8 mouse cellular contexts compared by ENCODE assay signal in genomic region chr1:128103520-128104088, GRCm38 (mm10). TPM values are rescaled to one million over a fixed set of nuclear protein-coding genes. Genes with fewer than 3 reads are reported as not detected.
A peak's percentile ranks its signal among the peaks of the same experiment; 100 is the strongest.
DNase-seq lines count a peak whose midpoint lies in the region; ATAC-seq and TF ChIP-seq lines count a peak whose summit lies in the region.

No protein-coding gene starts in this region.

- no peak for TF ChIP-seq POLR2A in myocyte (IDR thresholded peaks at IDR 0.05; ENCODE audit: insufficient read length, low read depth)

- peak; percentile 73 for ATAC-seq in embryonic facial prominence, embryonic 11.5 days (replicated peaks; ENCODE audit: insufficient number of reproducible peaks, low FRiP score, low TSS enrichment, low read depth)
- peak; percentile 66 for ATAC-seq in intestine, embryonic 15.5 days
- no peak; the same call in none of the 2 replicates for ATAC-seq in cerebellum, adult (ENCODE audit: insufficient number of reproducible peaks, low FRiP score, low TSS enrichment)

- H3K27me3 ChIP-seq in embryonic facial prominence, embryonic 11.5 days (ENCODE audit: control insufficient read depth, insufficient read depth, low read length): no peaks in the 10 kb centered on the region
- no peaks in the 10 kb centered on the region for H3K27me3 ChIP-seq in intestine, embryonic 15.5 days (replicated peaks)
- no peaks in the 10 kb centered on the region for H3K27me3 ChIP-seq in myocyte (ENCODE audit: control insufficient read depth, insufficient read depth, insufficient read length)

- H3K27ac ChIP-seq in embryonic facial prominence, embryonic 11.5 days (replicated peaks; ENCODE audit: low read depth, low read length): peak overlapping the region; percentile 85
- peak overlapping the region; percentile 95 for H3K27ac ChIP-seq in intestine, embryonic 15.5 days

- H3K4me3 ChIP-seq in embryonic facial prominence, embryonic 11.5 days (ENCODE audit: low read depth, low read length): peak overlapping the region; percentile 89
- H3K4me3 ChIP-seq in intestine, embryonic 15.5 days (replicated peaks): peak overlapping the region; percentile 82
- peak overlapping the region; percentile 46 for H3K4me3 ChIP-seq in myocyte

- peak overlapping the region; percentile 72 for H3ac ChIP-seq in myocyte (ENCODE audit: control insufficient read depth, insufficient read length)

- no peaks in the 10 kb centered on the region for H3K36me3 ChIP-seq in embryonic facial prominence, embryonic 11.5 days (replicated peaks; ENCODE audit: control insufficient read depth, insufficient read depth, low read depth, low read length)
- H3K36me3 ChIP-seq in intestine, embryonic 15.5 days: no peaks in the 10 kb centered on the region
- no peaks in the 10 kb centered on the region for H3K36me3 ChIP-seq in myocyte (ENCODE audit: control insufficient read depth, insufficient read depth)

- H3K9me3 ChIP-seq in embryonic facial prominence, embryonic 11.5 days (replicated peaks; ENCODE audit: control insufficient read depth, low read length): no peaks in the 10 kb centered on the region
- H3K9me3 ChIP-seq in intestine, embryonic 15.5 days: no peaks in the 10 kb centered on the region

- peak overlapping the region; percentile 87 for H3K9ac ChIP-seq in embryonic facial prominence, embryonic 11.5 days (replicated peaks; ENCODE audit: low read length)
- peak overlapping the region; percentile 82 for H3K9ac ChIP-seq in intestine, embryonic 15.5 days

- H3K4me1 ChIP-seq in embryonic facial prominence, embryonic 11.5 days (ENCODE audit: control insufficient read depth, insufficient read depth, low read length): no peaks in the 10 kb centered on the region
- peaks cover 4% of the 10 kb centered on the region; the same call in 1 of the 2 replicates for H3K4me1 ChIP-seq in intestine, embryonic 15.5 days (replicated peaks)

- DNase-seq in embryo, embryonic 10 days (ENCODE audit: low spot score): peak; percentile 53
- no peak for DNase-seq in embryo, embryonic 9.5 days (ENCODE audit: extremely low spot score)
- peak; percentile 57 for DNase-seq in 416B (ENCODE audit: low read depth)
- peak; percentile 52 for DNase-seq in embryonic facial prominence, embryonic 11.5 days (ENCODE audit: low spot score)
- no peak for DNase-seq in adrenal gland, adult 2 months

- H3K79me2 ChIP-seq in myocyte (ENCODE audit: control insufficient read depth, insufficient read depth): peaks cover 49% of the 10 kb centered on the region

- 1% methylated on average over 38 of the region's 47 CpGs for WGBS in embryonic facial prominence, embryonic 11.5 days
- under 1% methylated on average over 47 of the region's 47 CpGs for WGBS in intestine, embryonic 15.5 days

- H3K4me2 ChIP-seq in embryonic facial prominence, embryonic 11.5 days (ENCODE audit: low read depth, low read length): peak overlapping the region; percentile 49
- peak overlapping the region; percentile 66 for H3K4me2 ChIP-seq in intestine, embryonic 15.5 days (replicated peaks)
- H3K4me2 ChIP-seq in myocyte (ENCODE audit: low read depth): peak overlapping the region; percentile 89

TF ChIP-seq in myocyte, 11 proteins besides CTCF, POLR2A, EP300 and RAD21:
- peak in 2 of 3 experiments; percentile 4 to 59 for TF ChIP-seq MYOG (IDR thresholded peaks at IDR 0.05; ENCODE audit: control insufficient read depth in 1 of 3, insufficient read depth in 1 of 3, insufficient read length in 2 of 3, low read depth in 2 of 3)
- TF ChIP-seq MAX (IDR thresholded peaks at IDR 0.05; ENCODE audit: low read depth): no peak

RNA-seq across cellular contexts. Expression of gene R3hdm1, which starts 0.5 kb away (rescaled TPM):
- polyA plus RNA-seq in embryonic facial prominence, embryonic 11.5 days (2014; fragmentation: Nextera tagmentation; extraction: Ambion mirVana): 87.3 and 93.8 TPM in 2 replicates
- 56.0 and 56.3 TPM in 2 replicates for polyA plus RNA-seq in intestine, embryonic 15.5 days (2015; fragmentation: Nextera tagmentation; extraction: Ambion mirVana)
- polyA plus RNA-seq in myocyte (2012; fragmentation: generic; extraction: Trizol): 32.6 TPM
- total RNA-seq in adrenal gland, adult 2 months (2021): 10 to 100 TPM; 61.0 to 70.2 TPM
- polyA plus RNA-seq in adrenal gland, adult 2 months (2012; rRNA removed): 56.1 and 77.6 TPM in 2 replicates

RNA-seq across cellular contexts. Expression of gene Zranb3, which starts 0.8 kb away (rescaled TPM):
- 14.1 and 17.5 TPM in 2 replicates for polyA plus RNA-seq in embryonic facial prominence, embryonic 11.5 days (2014; fragmentation: Nextera tagmentation; extraction: Ambion mirVana)
- polyA plus RNA-seq in intestine, embryonic 15.5 days (2015; fragmentation: Nextera tagmentation; extraction: Ambion mirVana): 5.7 and 6.7 TPM in 2 replicates
- 1.6 TPM for polyA plus RNA-seq in myocyte (2012; fragmentation: generic; extraction: Trizol)
- total RNA-seq in adrenal gland, adult 2 months (2021): 1 to 10 TPM; 3.1 to 4.0 TPM
- polyA plus RNA-seq in adrenal gland, adult 2 months (2012; rRNA removed): 0.73 and 0.79 TPM in 2 replicates

Comparison
In these comparisons a context has a peak if more than half of its experiments do, and no peak if none do; other contexts are left out.
1. DNase-seq: peak in embryo, embryonic 10 days (single experiment), 416B (single experiment) and embryonic facial prominence, embryonic 11.5 days (single experiment); none in embryo, embryonic 9.5 days (single experiment) and adrenal gland, adult 2 months (single experiment).
2. Peak in every context shown above with its lines, with median percentiles within 50 percentile points of each other: H3K4me2 ChIP-seq and H3K4me3 ChIP-seq.